Mouse (Mus musculus) lung, postnatal 0 days (tissue): Measurements from ENCODE around the gene Samd10. TPM values are rescaled to one million over a fixed set of nuclear protein-coding genes. Genes with fewer than 3 reads are reported as not detected.
A peak's percentile ranks its signal among the peaks of the same experiment; 100 is the strongest.

ENCODE experiments used
- ATAC-seq: fragments of 200-750 bp; cut with Nextera tagmentation; 2 replicates; pipeline ENCODE4 v1.8.0; 2017; ENCODE audit warnings: moderate library complexity
- DNase-seq: peaks from one replicate; pipeline ENCODE4 v3.0.0-alpha.2; 2016; ENCODE audit warnings: low spot score
- H3K27ac ChIP-seq: fragments of 300-500 bp; sonication (generic); 2 replicates; pipeline ENCODE4 v1.5.1; 2014; ENCODE audit warnings: antibody characterized with exemption, mild to moderate bottlenecking, low read length, mixed read lengths
- H3K27me3 ChIP-seq: fragments of 300-500 bp; sonication (generic); replicated peaks from 2 replicates; pipeline ENCODE4 v1.6.1; 2014; ENCODE audit warnings: low read length, mixed read lengths; ENCODE audit not compliant: insufficient read depth
- H3K36me3 ChIP-seq: fragments of 300-500 bp; sonication (generic); 2 replicates; pipeline ENCODE4 v1.6.1; 2014; ENCODE audit warnings: low read length, mixed read lengths; ENCODE audit not compliant: insufficient read depth
- H3K4me1 ChIP-seq: fragments of 300-500 bp; sonication (generic); 2 replicates; pipeline ENCODE4 v1.6.1; 2014; ENCODE audit warnings: antibody characterized with exemption, low read depth, low read length, mixed read lengths; ENCODE audit not compliant: insufficient read depth
- H3K4me2 ChIP-seq: fragments of 300-500 bp; sonication (generic); replicated peaks from 2 replicates; pipeline ENCODE4 v1.6.1; 2014; ENCODE audit warnings: low read depth, mild to moderate bottlenecking, low read length, moderate library complexity, mixed read lengths
- H3K4me3 ChIP-seq: fragments of 300-500 bp; sonication (generic); 2 replicates; pipeline ENCODE4 v1.5.1; 2014; ENCODE audit warnings: low read depth, low read length
- H3K9ac ChIP-seq: fragments of 300-500 bp; sonication (generic); replicated peaks from 2 replicates; pipeline ENCODE4 v1.6.1; 2014; ENCODE audit warnings: low read depth, mild to moderate bottlenecking
- H3K9me3 ChIP-seq: fragments of 300-500 bp; sonication (generic); 2 replicates; pipeline ENCODE4 v1.6.1; 2016; ENCODE audit warnings: low read length, mixed read lengths
- CTCF ChIP-seq: IDR thresholded peaks from 2 replicates; pipeline ENCODE4 v1.5.1; 2016; ENCODE audit warnings: antibody characterized with exemption, mild to moderate bottlenecking
- EP300 ChIP-seq: IDR thresholded peaks from 2 replicates; pipeline ENCODE4 v1.6.1; 2016; ENCODE audit warnings: antibody characterized with exemption, mild to moderate bottlenecking, control low read depth
- WGBS: fragments of 180-500 bp; shearing (Covaris S2); extraction: QIAGEN DNeasy Blood & Tissue Kit; methylation state at CpG from one replicate; pipeline ENCODE4 v1.1.7; 2014; 5-methylcytosine and 5-hydroxymethylcytosine counted together
- polyA plus RNA-seq: library from polyadenylated mRNA; unstranded; fragments of >200 nt; fragmentation: Nextera tagmentation; extraction: Ambion mirVana; gene quantifications from 2 replicates; pipeline ENCODE4 v1.2.1, GENCODE M21; 2015

The Samd10 gene
- polyA plus RNA-seq, 1 experiment from 2014 or later: 20.8 TPM

- peak within 1 kb of the TSS; percentile 90 for H3K4me3 ChIP-seq
- peak within 1 kb of the TSS; percentile 88 for H3K9ac ChIP-seq
- no peak for TF ChIP-seq EP300
- 0 out of 2 replicates have a peak, but pooled peaks have one; percentile 15 for TF ChIP-seq CTCF
- peak within 1 kb of the TSS; percentile 88 for H3K4me2 ChIP-seq
- no peaks in the 10 kb centered on the region for H3K27me3 ChIP-seq
- ATAC-seq (peak; percentile 87), DNase-seq (peak; percentile 78)
- WGBS: under 1% methylated on average over 39 of the region's 97 CpGs
- H3K27ac ChIP-seq: peak within 1 kb of the TSS; percentile 91
- H3K4me1 ChIP-seq: peaks cover 13% of the 10 kb centered on the region; the same call in 1 of the 2 replicates
- 0 out of 2 replicates have a peak, but pooled peaks cover 8% of the 10 kb centered on the region for H3K36me3 ChIP-seq
- no peaks in the 10 kb centered on the region for H3K9me3 ChIP-seq
Measured at GRCm38 (mm10) chr2:181592231-181593041, 6.6 kb downstream of the Samd10 start, which contains the start of gene Zfp512b. Gene Zfp512b (minus strand): TSS chr2:181592803.

- peak within 1 kb of the TSS; percentile 91 for H3K27ac ChIP-seq
- DNase-seq (no peak), ATAC-seq (peak; percentile 4; the same call in 1 of the 2 replicates)
- 0 out of 2 replicates have a peak, but pooled peaks cover 12% of the 10 kb centered on the region for H3K36me3 ChIP-seq
- H3K4me1 ChIP-seq: peaks cover 13% of the 10 kb centered on the region; the same call in 1 of the 2 replicates
- TF ChIP-seq CTCF: no peak
- no peak for TF ChIP-seq EP300
- peak within 1 kb of the TSS; percentile 90 for H3K4me3 ChIP-seq
- 9% methylated on average over 5 of the region's 5 CpGs for WGBS
- no peaks in the 10 kb centered on the region for H3K9me3 ChIP-seq
- H3K27me3 ChIP-seq: no peaks in the 10 kb centered on the region
- H3K4me2 ChIP-seq: peak within 1 kb of the TSS; percentile 88
- peak within 1 kb of the TSS; percentile 88 for H3K9ac ChIP-seq
Measured at GRCm38 (mm10) chr2:181591528-181592085, 7.4 kb downstream of the Samd10 start, which contains the start of gene Prpf6. Gene Prpf6 (plus strand): TSS chr2:181591868.

- Histone ChIP-seq H3K9me3 (no peaks in the 10 kb centered on the region), H3K27me3 (no peaks in the 10 kb centered on the region), H3K4me3 (no peak overlapping the region), H3K4me1 (peaks cover 13% of the 10 kb centered on the region; the same call in 1 of the 2 replicates), H3K4me2 (no peak overlapping the region), H3K27ac (no peak overlapping the region), H3K9ac (no peak overlapping the region), H3K36me3 (0 out of 2 replicates have a peak, but pooled peaks cover 17% of the 10 kb centered on the region)
- WGBS: 92% methylated on average over 5 of the region's 5 CpGs
- TF ChIP-seq EP300 (no peak), CTCF (no peak)
- DNase-seq (no peak), ATAC-seq (no peak)
Measured at GRCm38 (mm10) chr2:181590471-181590870, 8.5 kb downstream of the Samd10 start.

- peaks cover 13% of the 10 kb centered on the region; the same call in 1 of the 2 replicates for H3K4me1 ChIP-seq
- WGBS: 95% methylated on average over 9 of the region's 9 CpGs
- no peak overlapping the region for H3K9ac ChIP-seq
- no peak overlapping the region for H3K27ac ChIP-seq
- no peak for ATAC-seq
- no peak for DNase-seq
- H3K4me3 ChIP-seq: no peak overlapping the region
- H3K4me2 ChIP-seq: no peak overlapping the region
- H3K36me3 ChIP-seq: 0 out of 2 replicates have a peak, but pooled peaks cover 17% of the 10 kb centered on the region
- no peaks in the 10 kb centered on the region for H3K27me3 ChIP-seq
- H3K9me3 ChIP-seq: no peaks in the 10 kb centered on the region
- TF ChIP-seq CTCF: no peak
- no peak for TF ChIP-seq EP300
Measured at GRCm38 (mm10) chr2:181589732-181590105, 9.3 kb downstream of the Samd10 start.

GRCm38 (mm10) chr2:181589011-181589731 lies 9.8 kb downstream of the Samd10 start:
- no peak overlapping the region for H3K4me2 ChIP-seq
- no peak for DNase-seq
- H3K9me3 ChIP-seq: no peaks in the 10 kb centered on the region
- H3K36me3 ChIP-seq: 0 out of 2 replicates have a peak, but pooled peaks cover 17% of the 10 kb centered on the region
- no peak for ATAC-seq
- WGBS: 90% methylated on average over 10 of the region's 10 CpGs
- H3K27ac ChIP-seq: no peak overlapping the region
- TF ChIP-seq EP300 (no peak), CTCF (no peak)
- peaks cover 13% of the 10 kb centered on the region; the same call in 1 of the 2 replicates for H3K4me1 ChIP-seq
- H3K9ac ChIP-seq: no peak overlapping the region
- no peak overlapping the region for H3K4me3 ChIP-seq
- H3K27me3 ChIP-seq: no peaks in the 10 kb centered on the region
